In the genomic region with DNA sequence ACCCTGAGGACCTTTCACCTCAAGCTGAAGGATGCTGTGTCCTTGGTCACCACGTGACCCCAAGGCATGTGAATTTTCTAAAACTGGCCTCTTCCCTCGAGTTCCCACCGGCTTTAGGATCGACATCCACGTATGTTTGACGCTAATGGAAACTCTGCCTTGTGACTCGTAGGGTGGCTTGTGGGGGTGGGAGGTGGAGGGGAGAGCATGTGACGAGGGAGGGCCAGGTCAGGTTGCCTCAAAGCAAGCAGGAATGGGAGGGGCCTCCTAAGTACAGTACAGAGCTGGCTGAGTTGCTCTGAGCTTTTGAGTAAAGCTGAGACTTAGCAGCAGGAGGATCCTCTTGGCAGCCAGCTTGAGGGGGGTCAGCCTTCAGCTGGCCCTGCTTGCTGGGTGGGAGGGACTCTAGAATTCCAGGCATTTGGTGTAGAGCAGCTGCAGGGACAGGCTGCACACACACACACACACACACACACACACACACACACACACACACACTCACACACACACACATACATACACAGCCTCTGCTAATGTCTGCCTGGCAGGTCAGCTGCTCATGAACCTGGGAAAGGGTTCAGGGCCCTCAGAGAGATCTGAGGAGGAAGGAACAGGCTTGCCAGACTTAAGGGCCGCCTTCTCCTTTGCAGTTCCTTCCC, we compare ENCODE assay signal across 7 mouse cellular contexts.
A peak's percentile ranks its signal among the peaks of the same experiment; 100 is the strongest.
DNase-seq lines count a peak whose midpoint lies in the region; ATAC-seq and TF ChIP-seq lines count a peak whose summit lies in the region.

No protein-coding gene starts in this region.

- DNase-seq in Muller cell, postnatal 12 days (ENCODE audit: inconsistent ontology term), result peak; percentile 34
- DNase-seq in kidney, postnatal 0 days (ENCODE audit: low spot score), result peak; percentile 96
- peak; percentile 70 for DNase-seq in midbrain, postnatal 0 days (ENCODE audit: low spot score)
- no peak for DNase-seq in frontal cortex, postnatal 25 days (ENCODE audit: low spot score in 2 of 2)
- no peak for DNase-seq in B cell, adult 2 months

- no peaks in the 10 kb centered on the region for H3K27me3 ChIP-seq in heart, embryonic 15.5 days
- H3K27me3 ChIP-seq in kidney, postnatal 0 days (ENCODE audit: insufficient read depth, low read length), result no peaks in the 10 kb centered on the region
- H3K27me3 ChIP-seq in midbrain, postnatal 0 days (ENCODE audit: insufficient read depth, low read length), result no peaks in the 10 kb centered on the region

- H3K9me3 ChIP-seq in heart, embryonic 15.5 days (replicated peaks), result no peaks in the 10 kb centered on the region
- no peaks in the 10 kb centered on the region for H3K9me3 ChIP-seq in kidney, postnatal 0 days (replicated peaks; ENCODE audit: low read length)
- H3K9me3 ChIP-seq in midbrain, postnatal 0 days (ENCODE audit: low read length), result no peaks in the 10 kb centered on the region

- peak overlapping the region; percentile 43 for H3K27ac ChIP-seq in heart, embryonic 15.5 days
- peak overlapping the region; percentile 74 for H3K27ac ChIP-seq in kidney, postnatal 0 days
- H3K27ac ChIP-seq in midbrain, postnatal 0 days (ENCODE audit: low read depth, low read length), result no peak overlapping the region; the same call in 1 of the 2 replicates

- no peaks in the 10 kb centered on the region for H3K36me3 ChIP-seq in heart, embryonic 15.5 days
- H3K36me3 ChIP-seq in kidney, postnatal 0 days (ENCODE audit: insufficient read depth, low read length), result no peaks in the 10 kb centered on the region
- H3K36me3 ChIP-seq in midbrain, postnatal 0 days (ENCODE audit: insufficient read depth, low read length), result no peaks in the 10 kb centered on the region

- 0 out of 2 replicates have a peak, but pooled peaks have one; percentile 2 for TF ChIP-seq CTCF in kidney, postnatal 0 days (IDR thresholded peaks at IDR 0.05; ENCODE audit: low read depth)
- TF ChIP-seq CTCF in midbrain, postnatal 0 days (IDR thresholded peaks at IDR 0.05), result no peak

- peaks cover 20% of the 10 kb centered on the region for H3K4me1 ChIP-seq in heart, embryonic 15.5 days (replicated peaks)
- H3K4me1 ChIP-seq in kidney, postnatal 0 days (replicated peaks; ENCODE audit: insufficient read depth, low read length), result peaks cover 23% of the 10 kb centered on the region
- no peaks in the 10 kb centered on the region for H3K4me1 ChIP-seq in midbrain, postnatal 0 days (ENCODE audit: insufficient read depth, low read length)

- WGBS in heart, embryonic 15.5 days, result 27% methylated on average over 9 of the region's 9 CpGs
- WGBS in kidney, postnatal 0 days, result 28% methylated on average over 9 of the region's 9 CpGs
- WGBS in midbrain, postnatal 0 days, result 55% methylated on average over 9 of the region's 9 CpGs

- H3K9ac ChIP-seq in heart, embryonic 15.5 days, result no peak overlapping the region
- H3K9ac ChIP-seq in kidney, postnatal 0 days (ENCODE audit: low read depth, low read length), result no peak overlapping the region
- H3K9ac ChIP-seq in midbrain, postnatal 0 days (replicated peaks; ENCODE audit: low read length, poor library complexity, severe bottlenecking), result no peak overlapping the region

- no peak overlapping the region for H3K4me3 ChIP-seq in heart, embryonic 15.5 days
- no peak overlapping the region for H3K4me3 ChIP-seq in kidney, postnatal 0 days (replicated peaks; ENCODE audit: low read depth, low read length)
- no peak overlapping the region for H3K4me3 ChIP-seq in midbrain, postnatal 0 days (ENCODE audit: low read depth, low read length)

- ATAC-seq in CD4-positive, CD25-positive, alpha-beta regulatory T cell, adult 4 months, result peak; percentile 60
- peak; percentile 76 for ATAC-seq in heart, embryonic 15.5 days (replicated peaks; ENCODE audit: insufficient number of reproducible peaks, insufficient read depth, low FRiP score, low read depth)
- ATAC-seq in kidney, postnatal 0 days (replicated peaks; ENCODE audit: low FRiP score, low read depth), result peak; percentile 90
- ATAC-seq in midbrain, postnatal 0 days (ENCODE audit: low FRiP score), result peak; percentile 38; the same call in 1 of the 2 replicates

- H3K4me2 ChIP-seq in heart, embryonic 15.5 days, result peak overlapping the region; percentile 16; the same call in 1 of the 2 replicates
- H3K4me2 ChIP-seq in kidney, postnatal 0 days (ENCODE audit: low read length), result no peak overlapping the region
- no peak overlapping the region for H3K4me2 ChIP-seq in midbrain, postnatal 0 days (ENCODE audit: low read depth, low read length, poor library complexity, severe bottlenecking)

Comparison
In these comparisons a context has a peak if more than half of its experiments do, and no peak if none do; other contexts are left out.
1. ATAC-seq: peak in every context shown above with its lines; median percentile 90 in kidney, postnatal 0 days; 76 in heart, embryonic 15.5 days; 60 in CD4-positive, CD25-positive, alpha-beta regulatory T cell, adult 4 months; 38 in midbrain, postnatal 0 days.
2. DNase-seq: peak in Muller cell, postnatal 12 days (single experiment), kidney, postnatal 0 days (single experiment) and midbrain, postnatal 0 days (single experiment); none in frontal cortex, postnatal 25 days (0 of 2) and B cell, adult 2 months (0 of 2).